Mouse (Mus musculus) neutrophil, adult 59 days (primary cell): ENCODE data around the gene Myo1c. TPM values are rescaled to one million over a fixed set of nuclear protein-coding genes. Genes with fewer than 3 reads are reported as not detected.

Experiments
- total RNA-seq, 2 experiments: library from RNA; stranded (reverse); gene quantifications; 1 replicate in 1 of 2; 2 replicates in 1 of 2; pipeline ENCODE4 v1.2.4; 2023

The Myo1c gene
- 10 to 100 TPM; 48.8 to 72.1 TPM for total RNA-seq

DNA sequence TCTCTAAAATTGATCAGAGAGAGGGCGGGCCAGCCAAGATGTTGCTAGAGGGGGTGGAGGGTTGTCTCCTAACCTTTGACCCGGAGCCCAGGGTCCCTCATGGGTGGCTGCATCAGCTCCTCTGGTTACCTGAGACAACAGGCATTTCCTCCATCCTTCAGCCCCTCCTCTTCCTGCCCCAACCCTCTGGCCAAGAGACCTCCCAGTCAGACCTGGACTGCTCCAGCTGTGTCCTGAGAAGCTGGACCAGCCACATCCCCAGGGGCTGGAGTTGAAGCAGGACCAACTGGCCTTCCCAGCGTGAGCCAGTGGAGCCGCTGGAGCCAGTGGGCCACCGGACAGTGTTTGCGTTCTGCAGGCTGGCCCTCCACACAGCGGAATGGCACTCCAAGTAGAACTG is at the start of gene Myo1c:
Gene Myo1c, plus strand, starts transcription at position 194 of the 400 bp plus-strand sequence.

GRCm38 (mm10) chr11:75630645-75631229 is 19.6 kb upstream of the Myo1c start, which contains the start of gene Inpp5k:
Gene Inpp5k, plus strand, starts transcription at chr11:75630988.

GRCm38 (mm10) chr11:75678747-75679438 is 28.6 kb downstream of the Myo1c start, which contains the start of gene Crk:
Gene Crk, plus strand, starts transcription at chr11:75679259.

Other genes with a start within 250 kb of the Myo1c start
- gene Serpinf1, start 227.8 kb upstream of the Myo1c start, total RNA-seq, result 10 to 100 TPM; 15.6 to 17.8 TPM
- under 1 TPM; 0.16 to 0.18 TPM for gene Serpinf2, start 210.9 kb upstream of the Myo1c start, total RNA-seq
- 10 to 100 TPM; 24.7 to 27.7 TPM for gene Wdr81, start 195.8 kb upstream of the Myo1c start, total RNA-seq
- 1 to 10 TPM; 4.1 to 4.8 TPM for gene Tlcd2, start 188.8 kb upstream of the Myo1c start, total RNA-seq
- gene Prpf8, start 163.7 kb upstream of the Myo1c start, total RNA-seq, result 100 to 1,000 TPM; 101 to 114 TPM
- gene Rilp, start 140.4 kb upstream of the Myo1c start, total RNA-seq, result under 1 TPM; 0.27 to 0.49 TPM
- gene Scarf1, start 137.0 kb upstream of the Myo1c start, total RNA-seq, result 1 to 10 TPM; 1.1 to 1.8 TPM
- gene Slc43a2, start 118.8 kb upstream of the Myo1c start, total RNA-seq, result 10 to 100 TPM; 61.0 to 72.2 TPM
- gene Pitpna, start 62.4 kb upstream of the Myo1c start, total RNA-seq, result 100 to 1,000 TPM; 209 to 245 TPM
- 10 to 100 TPM; 92.0 to 92.2 TPM for gene Inpp5k, start 19.5 kb upstream of the Myo1c start, total RNA-seq
- gene Crk, start 28.8 kb downstream of the Myo1c start, total RNA-seq, result 10 to 100 TPM; 57.5 to 59.7 TPM
- 100 to 1,000 TPM; 188 to 231 TPM for gene Ywhae, start 82.4 kb downstream of the Myo1c start, total RNA-seq
- not detected for gene Doc2b, start 145.5 kb downstream of the Myo1c start, total RNA-seq